Mouse (Mus musculus) lung, adult 2 months (tissue): ENCODE data around the gene Gpr35.

ENCODE experiments used
- CTCF ChIP-seq: fragments of 200-500 bp; IDR thresholded peaks from 2 replicates; pipeline ENCODE4 v1.5.1; 2011; ENCODE audit warnings: mild to moderate bottlenecking, low read length, control low read depth; ENCODE audit not compliant: insufficient read depth
- POLR2A ChIP-seq: fragments of 200-500 bp; IDR thresholded peaks from 2 replicates; pipeline ENCODE4 v1.6.1; 2011; ENCODE audit warnings: low read depth, mild to moderate bottlenecking, control low read depth, low read length, borderline replicate concordance; ENCODE audit errors: extremely low read depth

GRCm38 (mm10) chr1:93015136-93015535 is 64.5 kb downstream of the Gpr35 start:
- TF ChIP-seq CTCF (no peak), POLR2A (no peak)
